Mouse (Mus musculus): ENCODE measurements around the gene Trabd2b.

Trabd2b gene

DNA sequence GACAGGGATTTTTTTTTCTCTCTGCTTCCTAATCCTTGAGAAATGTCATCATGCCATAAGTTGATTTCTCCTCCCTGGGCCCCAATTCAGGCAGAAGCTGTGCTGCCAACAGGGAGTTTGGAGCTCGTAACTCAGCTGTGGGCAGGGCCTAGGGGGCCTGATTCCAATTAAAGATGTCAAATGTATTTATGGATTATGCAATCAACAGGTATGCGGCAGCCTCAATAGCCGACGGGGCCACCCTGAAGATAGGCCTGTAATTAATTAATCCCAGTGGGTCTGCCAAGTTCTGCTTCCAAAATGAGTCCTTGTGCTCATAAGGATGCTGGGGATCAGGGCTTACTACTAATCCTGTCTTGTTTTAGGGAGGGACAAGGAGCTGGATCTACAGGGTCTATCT, 135.6 kb downstream of the Trabd2b start:
- DNase-seq (ENCODE audit: low spot score): no peak

DNA sequence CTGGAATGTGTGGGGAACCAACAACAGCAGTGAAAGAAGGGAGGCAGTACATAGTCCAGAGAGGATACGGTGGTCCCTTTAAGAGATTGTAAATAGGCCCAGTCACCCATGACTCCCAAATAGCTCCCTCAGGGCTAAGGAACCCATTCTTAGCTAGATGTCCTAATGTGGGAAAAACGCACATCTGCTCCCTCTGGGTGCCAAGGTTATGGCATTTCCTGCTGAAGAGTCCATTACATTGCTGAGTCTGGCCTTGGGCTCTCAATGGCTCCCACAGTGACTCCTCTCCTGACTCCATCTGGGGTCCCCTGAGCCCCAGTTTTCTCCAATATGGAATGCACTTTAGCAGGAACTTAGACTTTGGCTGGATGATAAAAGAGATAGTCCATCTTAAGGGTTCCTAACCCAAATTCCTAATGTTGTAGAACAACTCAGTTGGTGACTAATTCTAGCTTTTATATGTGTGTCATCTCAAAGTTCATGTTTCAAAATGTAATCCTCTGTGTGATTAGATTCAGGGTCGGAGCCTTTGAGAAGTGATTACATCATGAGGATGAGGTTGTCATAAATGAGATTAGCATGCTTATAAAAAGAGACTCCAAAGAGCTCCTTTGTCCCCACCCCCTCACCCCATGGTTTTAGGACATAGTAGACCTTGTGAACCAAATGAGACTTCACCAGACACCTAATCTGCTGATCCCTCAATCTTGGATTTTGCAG, 139.1 kb downstream of the Trabd2b start:
- no peak for DNase-seq (ENCODE audit: low spot score)

DNA sequence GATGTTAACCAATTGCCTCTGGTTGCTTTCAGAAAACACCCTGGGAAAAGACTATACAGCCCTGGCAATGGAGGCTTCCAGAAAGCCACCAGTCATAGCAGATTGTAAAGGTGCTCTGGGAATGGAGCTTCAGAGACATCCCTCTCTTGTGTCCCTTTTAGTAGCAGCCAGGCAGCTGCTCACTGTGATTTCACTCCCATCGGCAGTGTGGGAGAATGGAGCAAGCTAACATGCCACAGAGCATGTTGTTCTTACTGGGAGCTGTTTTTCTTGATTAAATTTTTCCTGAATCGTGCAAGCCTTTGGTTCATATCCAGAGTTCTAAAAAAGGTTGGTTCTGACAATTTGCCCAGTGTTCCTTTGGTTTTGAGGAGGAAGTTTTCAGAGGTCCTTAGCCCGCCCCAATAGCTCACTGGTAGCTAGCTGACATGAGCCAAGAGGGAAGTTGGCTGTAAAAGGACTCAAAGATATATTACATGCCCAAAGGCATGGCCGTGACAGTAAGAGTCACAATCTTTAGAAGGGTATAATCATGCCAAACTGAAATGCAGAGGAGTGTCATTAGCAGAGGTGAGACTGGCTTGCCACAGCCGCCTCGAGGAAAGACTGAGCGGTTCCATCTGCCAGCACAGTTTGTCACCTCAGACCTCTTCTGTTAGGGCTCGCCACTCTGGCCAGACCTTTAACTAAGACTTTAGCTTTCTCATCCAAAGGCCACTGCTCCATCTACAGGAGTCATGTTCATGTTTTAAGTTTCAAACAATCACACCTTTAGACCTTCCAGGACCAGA, 141.3 kb downstream of the Trabd2b start:
- no peak for DNase-seq (ENCODE audit: low spot score)

DNA sequence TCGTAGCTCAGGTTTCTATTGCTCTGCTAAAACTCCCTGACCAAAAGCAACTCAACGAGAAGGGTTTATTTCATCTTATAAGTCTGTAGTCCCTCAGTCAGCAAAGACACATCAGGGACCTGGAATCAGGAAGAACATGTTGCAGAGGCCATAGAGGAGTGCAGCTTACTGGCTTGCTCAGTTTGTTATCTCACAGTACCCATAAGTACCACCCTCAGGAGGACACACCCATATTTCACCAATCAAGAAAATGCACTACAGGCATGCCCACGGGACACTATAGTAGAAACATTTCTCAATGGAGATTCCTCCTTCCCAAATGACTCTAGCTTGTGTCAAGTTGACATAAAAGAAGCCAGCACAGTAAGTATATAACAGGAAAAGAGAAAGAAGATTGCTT, 143.0 kb downstream of the Trabd2b start:
- DNase-seq (ENCODE audit: low spot score): no peak

DNA sequence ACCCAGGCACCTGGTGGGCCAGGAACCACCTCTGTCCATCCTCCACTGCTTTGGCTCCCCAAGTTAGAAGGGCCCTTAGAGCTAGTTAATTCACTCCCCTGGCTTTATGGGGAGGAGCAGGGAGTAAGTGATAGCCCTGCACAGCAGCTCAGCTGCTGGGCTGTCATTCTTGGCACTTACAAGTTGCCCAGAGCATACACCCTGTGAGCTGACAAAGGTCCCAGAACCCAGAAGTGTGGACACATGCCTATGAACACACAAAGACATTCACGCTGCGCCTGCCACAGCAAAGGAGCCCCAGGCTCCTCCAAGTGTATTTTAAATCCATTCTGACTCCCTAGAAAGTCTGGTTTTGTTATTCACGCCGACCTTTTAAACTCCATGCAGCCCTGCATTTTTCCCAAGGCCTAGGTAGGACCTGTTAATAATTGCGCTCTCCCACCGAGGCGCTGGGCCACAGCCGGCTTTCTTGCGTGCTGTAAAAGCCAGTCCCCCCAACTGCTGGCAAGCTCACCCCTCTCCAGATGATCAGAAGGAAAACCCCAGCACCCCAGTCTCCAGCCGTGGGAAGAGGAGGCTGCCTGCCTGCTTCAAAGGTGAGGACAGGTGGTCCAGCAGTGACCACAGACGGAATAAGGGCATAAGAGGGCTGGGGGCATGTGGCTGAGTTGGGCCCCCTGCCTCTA, 144.1 kb downstream of the Trabd2b start:
- DNase-seq (ENCODE audit: low spot score): no peak

DNA sequence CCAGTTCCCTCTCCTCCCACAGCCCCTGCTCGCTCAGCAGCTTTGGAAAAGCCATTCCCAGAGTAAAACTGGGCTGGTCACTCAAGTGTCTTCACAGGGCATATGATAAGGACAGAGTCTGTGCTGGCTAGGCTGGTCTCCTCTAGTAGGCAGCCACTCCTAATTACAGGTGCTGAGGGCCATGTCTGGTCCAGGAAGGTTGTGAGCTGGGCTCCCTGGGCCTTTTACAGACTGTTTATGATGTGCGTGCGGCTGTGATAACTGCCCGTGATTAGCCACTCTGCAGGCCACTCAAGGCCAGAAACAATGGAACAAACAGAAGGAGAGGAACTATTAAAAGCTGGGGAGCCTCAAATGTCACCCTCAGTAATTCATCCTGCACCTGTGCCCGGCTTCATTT, 150.4 kb downstream of the Trabd2b start:
- no peak for DNase-seq (ENCODE audit: low spot score)

DNA sequence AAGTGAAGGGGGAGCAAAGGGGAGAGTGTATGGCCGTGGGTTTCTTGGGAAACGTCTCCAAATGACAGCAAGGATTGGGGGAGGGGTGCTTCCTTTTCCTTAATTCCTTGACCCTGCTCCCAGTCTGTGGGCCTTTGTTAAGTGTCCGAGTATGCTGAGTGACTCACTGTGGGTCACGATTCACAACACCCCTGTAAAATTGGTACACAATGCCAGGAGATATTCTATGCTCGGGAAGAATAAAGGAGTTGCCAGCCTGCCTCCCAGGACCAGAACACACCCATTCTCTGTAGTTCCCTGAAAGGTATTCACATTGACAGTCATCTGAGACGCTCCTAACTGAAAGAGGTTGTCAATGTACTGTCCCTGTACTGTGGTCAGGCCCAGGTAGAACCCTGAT, 151.2 kb downstream of the Trabd2b start:
- DNase-seq (ENCODE audit: low spot score): no peak

DNA sequence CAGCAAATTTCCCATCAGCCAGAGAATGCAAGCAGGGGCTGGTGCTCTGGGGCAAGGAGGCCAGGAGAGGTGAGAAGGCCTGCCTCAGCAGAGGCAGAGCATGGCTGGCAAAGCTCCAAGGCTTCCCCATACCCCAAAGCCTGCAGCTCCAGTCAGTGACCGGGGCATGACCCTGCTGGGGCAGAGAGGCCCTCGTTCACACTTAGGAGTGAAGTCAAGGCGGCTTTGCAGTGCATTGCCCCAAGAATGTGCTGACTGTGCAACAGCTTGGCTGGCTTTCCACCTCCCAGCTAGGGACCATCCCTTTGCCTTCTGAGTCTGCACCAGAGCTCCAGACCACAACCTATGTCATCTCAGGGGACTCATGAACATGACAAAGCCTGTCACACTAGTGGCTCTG, 152.0 kb downstream of the Trabd2b start:
- no peak for DNase-seq (ENCODE audit: low spot score)

DNA sequence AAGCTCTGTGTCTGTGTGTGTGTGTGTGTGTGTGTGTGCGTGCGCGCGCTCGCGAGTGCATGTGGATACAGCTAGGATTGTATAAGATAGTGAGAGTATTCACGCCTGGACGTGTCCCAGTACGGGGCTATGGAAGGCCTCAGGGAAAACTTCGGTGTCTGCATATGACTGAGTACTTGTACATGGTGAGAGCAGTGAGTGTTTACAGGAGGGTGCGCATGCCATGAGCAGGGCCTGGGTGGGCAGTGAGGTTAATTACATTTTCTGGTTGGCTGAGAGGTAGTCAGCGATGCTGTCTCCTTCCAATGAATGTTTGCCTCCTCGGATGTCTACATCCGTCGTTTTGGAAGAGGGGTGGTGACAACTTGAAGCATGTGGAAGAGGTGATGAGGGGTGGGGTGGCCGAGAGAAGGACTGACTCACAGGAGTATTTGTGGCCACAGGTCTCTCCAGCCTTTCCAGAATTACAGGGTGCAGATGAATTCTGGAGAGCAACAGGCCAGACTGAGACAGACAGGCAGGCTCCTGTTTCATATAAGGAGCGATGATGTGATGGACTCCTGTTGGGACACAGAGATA, 154.2 kb downstream of the Trabd2b start:
- DNase-seq (ENCODE audit: low spot score): no peak

DNA sequence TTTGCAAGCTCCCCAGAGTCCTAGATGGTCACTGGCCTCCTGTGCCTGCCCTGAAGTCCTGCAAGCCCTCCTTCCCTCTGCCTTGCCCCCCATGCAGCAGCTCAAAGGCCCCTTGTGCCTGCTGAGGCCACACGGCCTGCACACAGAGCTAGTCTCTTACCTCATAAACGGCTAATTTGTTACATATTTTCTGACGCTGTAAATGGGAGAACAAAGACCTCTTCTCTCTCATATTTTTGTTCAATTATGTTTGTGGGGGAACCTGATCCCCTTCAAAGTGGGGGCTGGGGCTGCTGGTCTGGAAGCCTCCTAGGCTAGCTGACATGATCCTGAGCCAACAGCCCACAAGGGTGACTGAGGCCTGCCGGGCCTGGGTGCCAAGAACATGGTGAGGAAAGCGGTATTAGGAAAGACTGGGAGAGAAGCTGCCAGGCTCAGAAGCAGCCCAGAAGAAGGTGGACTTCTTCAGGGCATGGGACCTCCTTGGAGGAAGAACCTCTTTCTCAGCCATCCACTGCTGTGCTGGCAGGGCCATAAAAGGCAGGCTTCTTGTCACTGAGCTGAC, 157.7 kb downstream of the Trabd2b start:
- no peak for DNase-seq (ENCODE audit: low spot score)

DNA sequence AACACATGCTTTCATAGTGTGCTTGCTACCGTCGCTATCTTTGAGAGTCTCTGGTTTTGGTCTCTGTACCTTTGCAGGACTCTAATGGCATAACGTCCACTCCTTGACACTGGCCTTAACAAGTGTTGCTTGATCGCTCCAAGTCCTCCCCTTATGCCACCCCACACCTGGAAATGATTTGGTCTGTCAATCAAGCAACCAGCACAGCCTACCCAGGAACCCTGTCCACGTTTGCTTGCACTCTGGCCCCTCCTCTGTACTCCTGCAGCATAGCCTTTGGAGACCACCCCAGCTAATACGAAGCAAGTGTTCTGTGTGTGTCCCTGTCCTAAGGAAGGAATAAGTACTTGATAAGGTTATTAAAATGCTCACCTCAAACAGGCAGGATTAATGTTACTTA, 161.1 kb downstream of the Trabd2b start:
- no peak for DNase-seq (ENCODE audit: low spot score)

DNA sequence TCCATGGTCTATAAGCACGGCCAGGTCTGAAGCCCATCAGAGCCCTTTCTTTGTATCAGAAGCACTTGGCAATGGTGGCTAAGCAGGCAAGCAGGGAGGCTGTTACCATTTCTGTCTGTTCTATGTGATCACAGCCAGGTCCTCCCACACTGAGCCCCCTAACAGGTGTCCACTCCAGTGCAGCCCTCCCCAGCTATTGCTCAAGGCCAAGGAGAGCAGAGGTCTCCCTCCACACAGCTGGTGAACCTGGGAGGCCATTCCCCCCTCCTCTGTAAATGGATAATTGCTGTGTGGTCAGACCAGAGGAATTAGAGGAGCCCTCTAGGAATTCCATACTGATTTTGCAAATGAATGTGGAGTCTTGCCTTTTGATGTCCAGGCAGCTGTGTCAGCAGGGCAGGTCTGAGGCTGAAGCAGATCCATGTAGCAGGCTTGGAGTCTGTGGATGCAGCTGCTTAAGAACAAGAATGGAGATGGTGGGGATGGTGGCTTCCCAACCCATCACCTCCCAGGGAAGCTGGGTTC, 161.6 kb downstream of the Trabd2b start:
- no peak for DNase-seq (ENCODE audit: low spot score)

DNA sequence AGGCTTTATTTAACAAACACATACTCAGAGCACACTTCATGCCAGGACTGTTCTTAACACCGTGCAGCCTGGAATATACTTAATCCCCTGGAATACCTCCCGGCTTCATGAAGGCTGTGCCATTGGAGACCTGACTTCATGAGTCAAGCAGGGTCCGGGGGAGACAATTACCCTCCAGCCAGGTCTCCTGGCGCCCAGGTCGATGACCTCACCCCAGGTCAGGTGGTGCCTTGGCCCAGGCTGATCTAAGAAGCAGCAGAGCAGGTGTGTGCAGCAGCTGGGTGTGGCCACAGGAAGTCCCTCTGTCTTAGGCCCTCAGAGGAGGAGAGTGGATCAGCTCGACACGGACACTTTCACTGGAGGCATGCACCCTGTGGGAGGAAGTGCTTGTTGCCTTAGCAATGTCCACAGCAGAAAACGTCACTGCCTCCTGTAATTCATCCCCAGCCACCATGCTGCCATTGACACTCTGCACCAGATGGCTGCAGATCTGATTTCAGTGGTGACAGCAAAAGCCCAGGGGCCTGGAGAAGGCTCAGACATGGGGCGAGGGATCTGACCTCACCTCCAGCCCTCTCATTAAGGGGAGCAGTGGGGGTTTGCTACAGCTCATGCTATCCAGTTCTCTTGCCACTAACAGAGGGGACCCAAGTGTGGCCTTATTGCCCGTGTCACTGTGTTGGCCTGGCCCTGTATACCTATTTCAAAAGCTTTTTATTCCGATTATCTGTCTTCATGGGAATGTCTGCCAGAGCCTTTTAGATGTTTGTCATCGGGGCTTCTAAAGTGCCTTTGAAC, 171.8 kb downstream of the Trabd2b start:
- DNase-seq (ENCODE audit: low spot score): no peak

DNA sequence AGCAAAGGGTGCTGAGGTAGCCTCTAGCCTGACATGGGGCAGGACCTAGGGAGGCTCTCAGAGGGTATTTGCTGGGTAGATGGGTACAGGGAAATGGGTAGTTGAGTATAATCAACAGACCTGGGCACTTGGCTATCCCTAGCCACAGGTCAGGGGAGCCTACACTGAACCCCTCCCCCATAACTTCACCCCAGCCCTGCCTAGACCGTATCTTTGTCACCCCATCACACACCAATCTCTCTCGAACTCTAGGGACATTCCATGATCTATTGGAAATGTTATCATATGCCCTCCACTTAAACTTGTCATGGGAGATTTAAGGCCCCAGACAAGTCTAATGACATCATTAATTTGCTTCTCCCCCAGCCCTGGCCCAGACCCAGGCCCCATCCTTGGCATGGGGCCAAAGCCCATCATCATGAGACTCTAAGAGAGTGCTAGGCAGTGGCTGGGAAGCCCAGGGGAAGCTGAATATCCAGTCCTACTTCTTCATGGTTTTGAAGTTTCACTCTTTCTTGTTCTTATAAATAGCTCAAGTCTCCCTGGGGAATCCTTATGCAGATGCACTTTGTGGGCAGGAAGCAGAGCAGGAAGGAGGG, 177.1 kb downstream of the Trabd2b start:
- DNase-seq (ENCODE audit: low spot score): no peak

DNA sequence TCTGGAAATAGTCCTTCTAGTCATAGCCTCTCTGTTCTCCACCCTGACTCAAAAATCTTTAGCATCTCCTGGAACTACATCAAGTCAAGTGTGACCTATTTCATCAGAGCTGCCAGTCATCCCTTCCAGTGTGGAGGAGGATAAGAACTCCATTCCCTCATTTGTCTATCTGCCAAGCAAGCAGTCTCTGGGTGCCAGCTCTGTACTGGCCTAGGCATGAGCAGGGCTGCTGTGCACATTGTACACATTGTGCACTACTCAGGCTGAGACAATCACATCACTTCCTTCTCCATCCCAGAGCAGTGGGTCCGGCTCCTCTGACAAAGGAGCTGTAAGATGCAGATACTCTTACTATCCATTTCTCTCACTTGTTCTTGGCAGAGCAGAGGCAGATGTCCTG, 178.2 kb downstream of the Trabd2b start:
- DNase-seq (ENCODE audit: low spot score): no peak

DNA sequence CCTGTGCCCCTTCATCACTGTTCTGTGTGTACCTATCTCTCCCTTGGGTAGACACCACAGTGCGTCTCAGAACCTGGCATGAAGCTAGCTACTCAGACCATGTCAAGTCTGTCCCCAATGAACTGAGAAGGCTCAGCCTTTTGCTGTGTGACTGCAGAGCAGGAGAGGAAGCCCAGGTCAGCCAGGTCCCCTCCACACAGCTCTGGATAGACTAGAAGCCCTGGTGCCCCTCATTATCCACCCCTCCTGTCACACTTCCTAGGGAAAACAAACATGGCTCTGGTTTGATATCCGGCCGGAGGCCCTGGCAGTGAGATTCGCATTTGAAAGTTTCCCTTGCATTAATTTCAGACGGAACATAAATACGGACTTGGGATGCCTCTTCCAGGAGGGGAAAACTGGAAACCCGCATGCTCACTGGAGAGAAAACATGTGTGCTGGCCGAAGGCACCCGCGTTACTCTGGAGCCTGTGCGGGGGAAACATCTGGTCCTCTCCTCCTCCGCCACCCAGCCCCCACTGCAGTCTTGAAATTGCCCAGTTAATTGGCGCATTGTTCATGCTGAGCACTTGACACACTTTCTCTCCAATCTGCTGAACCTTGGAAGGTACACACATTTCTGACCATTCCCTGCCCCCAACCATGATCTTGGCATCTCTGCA, 187.2 kb downstream of the Trabd2b start:
- DNase-seq (ENCODE audit: low spot score): no peak

DNA sequence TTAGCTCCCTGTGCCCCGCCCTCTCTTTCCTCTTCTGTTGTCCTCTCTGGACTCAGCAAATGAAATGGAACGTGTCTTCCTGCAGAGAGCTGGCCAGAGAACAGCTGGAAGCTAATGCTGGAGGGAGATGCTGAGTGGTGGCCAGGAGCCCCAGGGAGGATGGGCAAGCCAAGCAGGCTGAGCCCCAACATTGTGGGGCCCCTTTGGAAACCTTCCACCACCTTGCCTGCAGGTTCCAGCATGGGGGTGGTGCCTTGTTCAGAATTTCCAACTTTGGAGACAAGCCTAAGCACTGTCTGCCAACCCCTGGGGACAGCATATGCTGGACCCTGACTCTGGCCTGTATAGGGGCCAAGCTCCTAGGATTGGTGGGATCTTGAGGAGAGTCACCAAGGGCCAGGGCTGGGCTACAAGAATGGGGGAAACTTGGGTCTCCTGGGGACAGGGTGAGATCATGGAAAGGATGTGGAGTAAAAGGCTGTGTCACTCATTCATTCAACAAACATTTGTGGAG, 188.7 kb downstream of the Trabd2b start:
- DNase-seq (ENCODE audit: low spot score): no peak

DNA sequence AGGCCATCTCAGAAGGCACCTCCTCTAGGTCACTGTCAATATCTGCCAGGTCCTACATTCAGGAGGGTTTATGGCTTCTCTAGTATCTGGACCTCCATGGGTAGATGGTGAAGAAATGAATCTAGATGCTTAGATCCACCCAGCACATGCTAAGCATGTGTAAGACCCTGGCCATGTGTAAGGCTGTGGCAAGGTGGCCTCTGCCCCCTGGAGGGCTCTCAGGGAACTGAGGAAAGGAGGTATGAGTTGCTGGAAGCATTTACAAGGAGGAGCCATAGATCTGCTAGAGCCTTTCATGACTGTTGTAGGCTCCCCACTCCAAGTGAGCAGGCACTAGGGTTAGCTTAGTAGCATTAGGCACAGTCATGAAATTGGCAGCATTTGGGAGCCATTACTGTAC, 192.6 kb downstream of the Trabd2b start:
- DNase-seq (ENCODE audit: low spot score): no peak

DNA sequence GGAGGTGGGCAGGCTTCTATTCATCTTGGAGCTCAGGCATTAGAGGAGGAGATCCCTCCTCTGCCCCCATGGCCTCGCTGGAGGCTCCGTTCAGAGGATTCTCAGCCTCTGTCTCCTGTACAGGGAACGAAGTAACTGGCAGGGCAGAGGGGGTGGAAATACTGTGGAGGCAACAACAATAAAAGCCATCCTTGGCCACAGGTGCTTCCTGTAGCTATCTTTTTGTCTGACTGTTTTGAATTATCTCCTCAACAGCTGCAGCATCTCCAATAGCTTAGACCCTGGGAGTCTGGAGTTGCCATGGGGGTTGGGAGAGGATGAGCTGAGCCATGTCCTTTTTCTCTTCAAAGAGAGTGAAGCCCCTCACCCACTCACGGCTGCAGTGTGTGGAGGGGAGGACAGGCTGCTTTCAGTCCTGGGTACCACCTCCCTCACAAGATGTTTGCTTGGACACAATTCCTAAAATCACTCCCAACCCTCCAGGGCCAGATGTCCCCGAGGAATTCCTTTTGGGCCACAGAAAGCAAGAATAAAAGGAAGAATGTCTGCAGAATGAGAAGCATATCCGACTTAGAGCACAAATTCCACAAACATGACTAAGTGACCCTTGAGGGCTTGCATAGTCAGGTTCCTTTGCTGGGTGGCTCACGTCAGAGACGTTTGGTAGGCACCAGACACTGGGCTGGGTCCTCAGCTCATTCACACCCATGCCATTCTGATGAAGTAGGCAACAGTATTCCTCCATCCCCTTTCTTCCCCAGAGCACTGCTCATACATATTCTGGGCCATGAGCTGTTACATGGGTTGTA, 194.9 kb downstream of the Trabd2b start:
- no peak for DNase-seq (ENCODE audit: low spot score)
